Mouse (Mus musculus) macrophage (primary cell): ENCODE data around the gene Zfp658. TPM values are rescaled to one million over a fixed set of nuclear protein-coding genes. Genes with fewer than 3 reads are reported as not detected.

Experiments used
- H3K27ac ChIP-seq: fragments of 350-480 bp; formaldehyde crosslinking; 2 replicates; pipeline ENCODE4 v1.9.0; 2021
- H3K36me3 ChIP-seq: fragments of 350-480 bp; formaldehyde crosslinking; 2 replicates; pipeline ENCODE4 v1.9.0; 2021; ENCODE audit errors: inconsistent target
- H3K4me3 ChIP-seq: fragments of 350-480 bp; formaldehyde crosslinking; 2 replicates; pipeline ENCODE4 v1.9.0; 2021; ENCODE audit errors: inconsistent target
- H3K79me2 ChIP-seq: fragments of 350-480 bp; formaldehyde crosslinking; 2 replicates; pipeline ENCODE4 v1.9.0; 2021; ENCODE audit errors: inconsistent target
- WGBS: methylation state at CpG from one replicate; pipeline ENCODE4 v1.1.7; 2026; ENCODE audit warnings: inconsistent platforms; ENCODE audit not compliant: missing documents; 5-methylcytosine and 5-hydroxymethylcytosine counted together
- polyA plus RNA-seq: library from polyadenylated mRNA; stranded (reverse); fragments of 250-400 nt; gene quantifications from 3 replicates; pipeline ENCODE4 v1.2.4, GENCODE M21; 2018; ENCODE audit warnings: inconsistent platforms

Zfp658 gene
- polyA plus RNA-seq, 1 experiment from 2014 or later = 2.5 TPM

GRCm38 (mm10) chr7:43613816-43614551 is 51.9 kb downstream of the Zfp658 start:
- Histone ChIP-seq H3K36me3 (no peaks in the 10 kb centered on the region), H3K4me3 (no peak overlapping the region), H3K79me2 (no peaks in the 10 kb centered on the region), H3K27ac (no peak overlapping the region)
- WGBS = 51% methylated on average over 14 of the region's 14 CpGs

DNA sequence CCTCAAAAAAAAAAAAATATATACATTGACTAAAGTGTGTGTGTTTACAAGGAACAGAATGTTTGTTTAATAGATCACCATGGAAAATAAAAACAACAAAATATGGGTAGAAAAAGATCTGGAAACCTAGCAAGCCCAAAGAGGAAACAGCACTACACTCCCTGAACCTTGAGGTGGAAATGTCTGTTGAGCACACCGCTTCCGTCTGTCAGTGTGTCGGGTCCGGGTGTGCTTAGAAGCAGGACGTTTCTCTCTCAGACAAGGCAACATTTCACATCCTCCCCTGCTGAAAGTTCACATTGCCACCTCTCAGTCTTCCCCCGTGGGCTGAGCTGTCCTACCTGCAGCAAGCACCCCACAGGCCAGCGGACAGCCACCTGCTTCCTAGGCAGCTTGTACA is 60.9 kb downstream of the Zfp658 start:
- Histone ChIP-seq H3K27ac (no peak overlapping the region), H3K4me3 (no peak overlapping the region), H3K79me2 (no peaks in the 10 kb centered on the region), H3K36me3 (no peaks in the 10 kb centered on the region)
- 53% methylated on average over 7 of the region's 7 CpGs for WGBS

DNA sequence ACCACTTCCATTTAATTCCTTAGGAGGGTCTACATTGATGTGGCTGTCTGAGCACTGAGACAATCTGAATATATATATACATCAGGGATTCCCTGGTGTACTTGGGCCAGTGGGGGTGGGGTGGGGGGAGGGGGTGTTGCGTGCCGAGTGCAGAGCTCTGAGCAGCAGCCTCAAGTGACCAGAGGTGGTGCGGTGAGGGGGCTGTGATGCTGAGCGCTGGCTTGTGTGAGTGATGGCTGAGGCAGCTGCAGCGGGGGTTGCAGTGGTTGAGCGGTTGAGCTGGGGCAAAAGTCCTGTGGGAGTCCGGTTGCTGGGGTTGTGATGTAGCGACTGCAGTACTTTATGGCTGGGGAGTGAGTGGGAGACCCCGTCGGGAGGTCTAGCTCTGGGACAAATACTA is 61.8 kb downstream of the Zfp658 start:
- Histone ChIP-seq H3K27ac (no peak overlapping the region), H3K79me2 (no peaks in the 10 kb centered on the region), H3K4me3 (no peak overlapping the region), H3K36me3 (no peaks in the 10 kb centered on the region)
- 63% methylated on average over 10 of the region's 10 CpGs for WGBS

Other genes with a start within 250 kb of the Zfp658 start
- 14.7 to 18.7 TPM (median 16.7 TPM) in 3 replicates for gene Zfp715, start 249.0 kb upstream of the Zfp658 start, polyA plus RNA-seq
- 0.35 to 0.52 TPM (median 0.43 TPM) in 3 replicates for gene Siglecf, start 210.9 kb upstream of the Zfp658 start, polyA plus RNA-seq
- gene Siglecg, start 154.1 kb upstream of the Zfp658 start, polyA plus RNA-seq = 0.11 TPM in 1 of 3 replicates, not detected in the others
- not detected in 3 replicates for gene Lim2, start 134.6 kb upstream of the Zfp658 start, polyA plus RNA-seq
- 0.26 TPM in 1 of 3 replicates, not detected in the others for gene Nkg7, start 125.2 kb upstream of the Zfp658 start, polyA plus RNA-seq
- gene Cldnd2, start 121.5 kb upstream of the Zfp658 start, polyA plus RNA-seq = not detected in 3 replicates
- gene Etfb, start 118.2 kb upstream of the Zfp658 start, polyA plus RNA-seq = 113 to 175 TPM (median 166 TPM) in 3 replicates
- not detected in 3 replicates for gene Gm45233, start 118.1 kb upstream of the Zfp658 start, polyA plus RNA-seq
- gene Vsig10l, start 99.1 kb upstream of the Zfp658 start, polyA plus RNA-seq = 3.1 to 3.5 TPM (median 3.2 TPM) in 3 replicates
- gene Iglon5, start 72.2 kb upstream of the Zfp658 start, polyA plus RNA-seq = not detected in 3 replicates
- gene 4931406B18Rik, start 56.3 kb upstream of the Zfp658 start, polyA plus RNA-seq = not detected in 3 replicates
- gene Cd33, start 17.8 kb upstream of the Zfp658 start, polyA plus RNA-seq = 13.2 to 32.1 TPM (median 13.4 TPM) in 3 replicates
- 1.9 to 2.7 TPM (median 2.5 TPM) in 3 replicates for gene Zfp719, start 17.4 kb downstream of the Zfp658 start, polyA plus RNA-seq
- not detected in 3 replicates for gene Zfp819, start 44.9 kb downstream of the Zfp658 start, polyA plus RNA-seq
- not detected in 3 replicates for gene Ceacam18, start 72.5 kb downstream of the Zfp658 start, polyA plus RNA-seq
- gene Siglece, start 97.9 kb downstream of the Zfp658 start, polyA plus RNA-seq = 0.73 to 2.4 TPM (median 0.83 TPM) in 3 replicates
- 2.6 to 6.7 TPM (median 4.7 TPM) in 3 replicates for gene Ctu1, start 109.8 kb downstream of the Zfp658 start, polyA plus RNA-seq
- not detected in 3 replicates for gene Klk14, start 128.2 kb downstream of the Zfp658 start, polyA plus RNA-seq
- gene Klk13, start 150.3 kb downstream of the Zfp658 start, polyA plus RNA-seq = not detected in 3 replicates
- not detected in 3 replicates for gene Klk12, start 206.6 kb downstream of the Zfp658 start, polyA plus RNA-seq
- not detected in 3 replicates for gene Klk11, start 212.3 kb downstream of the Zfp658 start, polyA plus RNA-seq
- gene Klk10, start 218.8 kb downstream of the Zfp658 start, polyA plus RNA-seq = not detected in 3 replicates
- gene Klk9, start 229.6 kb downstream of the Zfp658 start, polyA plus RNA-seq = not detected in 3 replicates
- gene Klk8, start 235.3 kb downstream of the Zfp658 start, polyA plus RNA-seq = not detected in 3 replicates
- not detected in 3 replicates for gene Klk7, start 249.0 kb downstream of the Zfp658 start, polyA plus RNA-seq